Mouse (Mus musculus): ENCODE measurements at regions not wholly inside any gene's neighbourhood (a gene's known extent, or its start where the extent isn't known, plus 50 kb on each side); places are given as distances from the start of the nearest gene placed in this dataset.

- no peak overlapping the region for H3K9ac ChIP-seq (ENCODE audit: low read depth, low read length)
- no peak overlapping the region for H3K4me2 ChIP-seq
- no peaks in the 10 kb centered on the region for H3K27me3 ChIP-seq (replicated peaks; ENCODE audit: control insufficient read depth, insufficient read depth, low read length)
- H3K27ac ChIP-seq (ENCODE audit: low read depth, low read length), result no peak overlapping the region
- no peaks in the 10 kb centered on the region for H3K4me1 ChIP-seq (replicated peaks; ENCODE audit: control insufficient read depth, insufficient read depth, low read length)
- DNase-seq (ENCODE audit: low spot score), result no peak
- no peaks in the 10 kb centered on the region for H3K36me3 ChIP-seq (ENCODE audit: control insufficient read depth, insufficient read depth, low read length)
- H3K4me3 ChIP-seq (ENCODE audit: low read depth, low read length), result no peak overlapping the region
- WGBS, result 66% methylated on average over 1 of the region's 1 CpGs
- H3K9me3 ChIP-seq (ENCODE audit: control insufficient read depth, low read length), result no peaks in the 10 kb centered on the region
- no peak for ATAC-seq (replicated peaks; ENCODE audit: low FRiP score)
These were observed 764.6 kb downstream of the Basp1 start for GRCm38 (mm10) chr15:24648938-24649337.

- no peak overlapping the region for H3K9ac ChIP-seq (ENCODE audit: low read depth, low read length)
- DNase-seq (ENCODE audit: low spot score) (no peak), ATAC-seq (replicated peaks; ENCODE audit: low FRiP score) (no peak)
- 77% methylated on average over 2 of the region's 2 CpGs for WGBS
- H3K4me1 ChIP-seq (replicated peaks; ENCODE audit: control insufficient read depth, insufficient read depth, low read length), result no peaks in the 10 kb centered on the region
- H3K27me3 ChIP-seq (replicated peaks; ENCODE audit: control insufficient read depth, insufficient read depth, low read length), result no peaks in the 10 kb centered on the region
- no peaks in the 10 kb centered on the region for H3K9me3 ChIP-seq (ENCODE audit: control insufficient read depth, low read length)
- no peak overlapping the region for H3K27ac ChIP-seq (ENCODE audit: low read depth, low read length)
- no peaks in the 10 kb centered on the region for H3K36me3 ChIP-seq (ENCODE audit: control insufficient read depth, insufficient read depth, low read length)
- H3K4me2 ChIP-seq, result no peak overlapping the region
- no peak overlapping the region for H3K4me3 ChIP-seq (ENCODE audit: low read depth, low read length)
These were observed 777.9 kb downstream of the Basp1 start for GRCm38 (mm10) chr15:24635620-24636019.

DNA sequence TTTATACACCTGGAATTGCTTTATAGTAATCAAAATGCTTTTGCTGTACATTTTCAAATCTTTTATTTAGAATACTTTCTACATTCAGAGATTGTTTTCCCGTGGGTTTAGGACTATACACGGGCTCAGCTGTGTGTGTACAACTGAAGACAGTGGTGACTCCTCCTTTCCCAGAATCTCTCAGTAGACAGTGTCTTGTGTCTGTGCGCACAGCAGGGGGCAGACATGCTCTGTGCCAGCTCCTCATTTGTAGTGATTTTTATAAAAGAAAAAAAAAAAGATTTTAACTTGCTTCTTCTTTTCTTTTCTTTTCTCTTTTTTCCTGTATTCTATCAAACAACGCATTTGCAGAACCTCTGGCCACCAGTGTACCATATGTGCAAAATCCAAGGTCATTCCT is 817.3 kb downstream of the Basp1 start:
- ATAC-seq (replicated peaks; ENCODE audit: low FRiP score) (no peak), DNase-seq (ENCODE audit: low spot score) (no peak)
- WGBS, result 36% methylated on average over 4 of the region's 4 CpGs
- H3K36me3 ChIP-seq (ENCODE audit: control insufficient read depth, insufficient read depth, low read length), result no peaks in the 10 kb centered on the region
- H3K4me1 ChIP-seq (replicated peaks; ENCODE audit: control insufficient read depth, insufficient read depth, low read length), result no peaks in the 10 kb centered on the region
- H3K9ac ChIP-seq (ENCODE audit: low read depth, low read length), result no peak overlapping the region
- H3K27ac ChIP-seq (ENCODE audit: low read depth, low read length), result no peak overlapping the region
- H3K4me3 ChIP-seq (ENCODE audit: low read depth, low read length), result no peak overlapping the region
- no peaks in the 10 kb centered on the region for H3K9me3 ChIP-seq (ENCODE audit: control insufficient read depth, low read length)
- no peaks in the 10 kb centered on the region for H3K27me3 ChIP-seq (replicated peaks; ENCODE audit: control insufficient read depth, insufficient read depth, low read length)
- no peak overlapping the region for H3K4me2 ChIP-seq

DNA sequence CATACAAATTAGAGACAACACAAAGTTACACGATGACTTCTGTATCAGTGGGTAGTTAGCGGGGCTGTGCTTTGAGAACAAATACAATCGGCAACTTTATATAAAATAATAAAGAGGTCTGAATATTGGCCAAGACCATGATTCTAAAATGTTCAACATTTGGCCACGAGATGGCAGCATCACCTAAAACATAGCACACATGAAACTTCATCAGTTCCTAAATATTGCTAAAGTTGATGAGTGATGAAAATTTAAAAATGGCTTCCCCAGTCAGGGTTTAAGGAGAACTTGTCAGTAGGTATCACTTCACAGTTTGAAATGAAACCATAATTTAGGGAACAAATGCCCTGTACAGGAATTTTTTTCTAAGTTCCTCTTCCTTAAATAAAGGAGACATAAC is 824.6 kb downstream of the Basp1 start:
- ATAC-seq (replicated peaks; ENCODE audit: low FRiP score), result no peak
- no peak for DNase-seq (ENCODE audit: low spot score)
- 38% methylated on average over 4 of the region's 4 CpGs for WGBS

DNA sequence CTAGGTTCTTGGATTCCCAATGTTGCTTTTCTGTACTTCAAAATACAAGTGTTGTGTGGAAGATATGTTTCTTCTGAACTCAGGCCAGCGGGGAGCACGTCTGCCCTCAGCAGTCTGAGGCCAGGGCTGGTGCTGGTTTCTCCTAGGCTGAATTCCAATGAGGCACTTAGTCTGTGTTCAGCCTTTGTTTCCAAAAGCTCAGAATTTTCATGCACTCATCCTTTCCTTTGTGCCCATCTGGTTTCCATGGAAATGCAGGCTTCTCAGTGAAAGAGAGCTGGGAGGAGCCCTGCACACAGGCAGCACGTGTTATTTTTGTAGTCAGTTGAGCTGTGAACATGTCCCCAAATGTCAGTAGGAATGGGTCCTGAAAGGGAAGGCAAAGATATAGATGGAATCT is 846.6 kb downstream of the Basp1 start:
- 73% methylated on average over 3 of the region's 3 CpGs for WGBS
- Histone ChIP-seq H3K4me2 (no peak overlapping the region), H3K27ac (ENCODE audit: low read depth, low read length) (no peak overlapping the region), H3K4me1 (replicated peaks; ENCODE audit: control insufficient read depth, insufficient read depth, low read length) (no peaks in the 10 kb centered on the region), H3K9me3 (ENCODE audit: control insufficient read depth, low read length) (no peaks in the 10 kb centered on the region), H3K4me3 (ENCODE audit: low read depth, low read length) (no peak overlapping the region), H3K9ac (ENCODE audit: low read depth, low read length) (no peak overlapping the region), H3K36me3 (ENCODE audit: control insufficient read depth, insufficient read depth, low read length) (no peaks in the 10 kb centered on the region), H3K27me3 (replicated peaks; ENCODE audit: control insufficient read depth, insufficient read depth, low read length) (no peaks in the 10 kb centered on the region)
- no peak for DNase-seq (ENCODE audit: low spot score)
- no peak for ATAC-seq (replicated peaks; ENCODE audit: low FRiP score)

More for the DNA sequence above, 824.6 kb downstream of the Basp1 start:
- H3K27ac ChIP-seq (ENCODE audit: low read depth, low read length), result no peak overlapping the region
- no peak overlapping the region for H3K4me3 ChIP-seq (ENCODE audit: low read depth, low read length)
- no peaks in the 10 kb centered on the region for H3K4me1 ChIP-seq (replicated peaks; ENCODE audit: control insufficient read depth, insufficient read depth, low read length)
- no peaks in the 10 kb centered on the region for H3K27me3 ChIP-seq (replicated peaks; ENCODE audit: control insufficient read depth, insufficient read depth, low read length)
- no peak overlapping the region for H3K9ac ChIP-seq (ENCODE audit: low read depth, low read length)
- H3K4me2 ChIP-seq, result no peak overlapping the region
- H3K36me3 ChIP-seq (ENCODE audit: control insufficient read depth, insufficient read depth, low read length), result no peaks in the 10 kb centered on the region
- no peaks in the 10 kb centered on the region for H3K9me3 ChIP-seq (ENCODE audit: control insufficient read depth, low read length)

GRCm38 (mm10) chr15:24556806-24557205 is 856.8 kb downstream of the Basp1 start:
- no peak overlapping the region for H3K4me3 ChIP-seq (ENCODE audit: low read depth, low read length)
- no peaks in the 10 kb centered on the region for H3K9me3 ChIP-seq (ENCODE audit: control insufficient read depth, low read length)
- no peak overlapping the region for H3K4me2 ChIP-seq
- H3K9ac ChIP-seq (ENCODE audit: low read depth, low read length), result no peak overlapping the region
- H3K36me3 ChIP-seq (ENCODE audit: control insufficient read depth, insufficient read depth, low read length), result no peaks in the 10 kb centered on the region
- H3K27me3 ChIP-seq (replicated peaks; ENCODE audit: control insufficient read depth, insufficient read depth, low read length), result no peaks in the 10 kb centered on the region
- DNase-seq (ENCODE audit: low spot score) (no peak), ATAC-seq (replicated peaks; ENCODE audit: low FRiP score) (no peak)
- H3K27ac ChIP-seq (ENCODE audit: low read depth, low read length), result no peak overlapping the region
- no peaks in the 10 kb centered on the region for H3K4me1 ChIP-seq (replicated peaks; ENCODE audit: control insufficient read depth, insufficient read depth, low read length)
- 83% methylated on average over 4 of the region's 4 CpGs for WGBS

GRCm38 (mm10) chr15:24550108-24550507 is 863.5 kb downstream of the Basp1 start:
- Histone ChIP-seq H3K4me2 (no peak overlapping the region), H3K4me3 (ENCODE audit: low read depth, low read length) (no peak overlapping the region), H3K36me3 (ENCODE audit: control insufficient read depth, insufficient read depth, low read length) (no peaks in the 10 kb centered on the region), H3K4me1 (replicated peaks; ENCODE audit: control insufficient read depth, insufficient read depth, low read length) (no peaks in the 10 kb centered on the region), H3K27me3 (replicated peaks; ENCODE audit: control insufficient read depth, insufficient read depth, low read length) (no peaks in the 10 kb centered on the region), H3K27ac (ENCODE audit: low read depth, low read length) (no peak overlapping the region), H3K9ac (ENCODE audit: low read depth, low read length) (no peak overlapping the region), H3K9me3 (ENCODE audit: control insufficient read depth, low read length) (no peaks in the 10 kb centered on the region)
- DNase-seq (ENCODE audit: low spot score), result no peak
- no peak for ATAC-seq (replicated peaks; ENCODE audit: low FRiP score)
- 88% methylated on average over 3 of the region's 3 CpGs for WGBS

- H3K27me3 ChIP-seq (replicated peaks; ENCODE audit: control insufficient read depth, insufficient read depth, low read length), result no peaks in the 10 kb centered on the region
- DNase-seq (ENCODE audit: low spot score) (no peak), ATAC-seq (replicated peaks; ENCODE audit: low FRiP score) (no peak)
- H3K4me2 ChIP-seq, result no peak overlapping the region
- no peak overlapping the region for H3K9ac ChIP-seq (ENCODE audit: low read depth, low read length)
- H3K27ac ChIP-seq (ENCODE audit: low read depth, low read length), result no peak overlapping the region
- no peaks in the 10 kb centered on the region for H3K9me3 ChIP-seq (ENCODE audit: control insufficient read depth, low read length)
- no peak overlapping the region for H3K4me3 ChIP-seq (ENCODE audit: low read depth, low read length)
- H3K4me1 ChIP-seq (replicated peaks; ENCODE audit: control insufficient read depth, insufficient read depth, low read length), result no peaks in the 10 kb centered on the region
- no peaks in the 10 kb centered on the region for H3K36me3 ChIP-seq (ENCODE audit: control insufficient read depth, insufficient read depth, low read length)
- WGBS, result 82% methylated on average over 3 of the region's 3 CpGs
These were observed 883.5 kb downstream of the Basp1 start for GRCm38 (mm10) chr15:24530065-24530464.

- Histone ChIP-seq H3K9me3 (ENCODE audit: control insufficient read depth, low read length) (no peaks in the 10 kb centered on the region), H3K4me1 (replicated peaks; ENCODE audit: control insufficient read depth, insufficient read depth, low read length) (no peaks in the 10 kb centered on the region), H3K27ac (ENCODE audit: low read depth, low read length) (no peak overlapping the region), H3K4me2 (no peak overlapping the region), H3K36me3 (ENCODE audit: control insufficient read depth, insufficient read depth, low read length) (no peaks in the 10 kb centered on the region), H3K27me3 (replicated peaks; ENCODE audit: control insufficient read depth, insufficient read depth, low read length) (no peaks in the 10 kb centered on the region), H3K4me3 (ENCODE audit: low read depth, low read length) (no peak overlapping the region), H3K9ac (ENCODE audit: low read depth, low read length) (no peak overlapping the region)
- 66% methylated on average over 5 of the region's 5 CpGs for WGBS
- DNase-seq (ENCODE audit: low spot score) (no peak), ATAC-seq (replicated peaks; ENCODE audit: low FRiP score) (no peak)
These were observed 886.2 kb downstream of the Basp1 start for GRCm38 (mm10) chr15:24527379-24527778.

Data from liver, embryonic 11.5 days (tissue).